Mouse (Mus musculus) heart, embryonic 15.5 days (tissue): ENCODE measurements at regions not wholly inside any gene's neighbourhood (a gene's known extent, or its start where the extent isn't known, plus 50 kb on each side); places are given as distances from the start of the nearest gene placed in this dataset.

ENCODE experiments used
- ATAC-seq: fragments of 200-750 bp; cut with Nextera tagmentation; replicated peaks from 2 replicates; pipeline ENCODE4 v1.8.0; 2017; ENCODE audit warnings: low read depth, moderate TSS enrichment; ENCODE audit not compliant: insufficient number of reproducible peaks, insufficient read depth, low FRiP score
- H3K27ac ChIP-seq: fragments of 300-500 bp; sonication (generic); 2 replicates; pipeline ENCODE4 v1.5.1; 2015; ENCODE audit warnings: mild to moderate bottlenecking, inconsistent platforms
- H3K27me3 ChIP-seq: fragments of 300-500 bp; sonication (generic); 2 replicates; pipeline ENCODE4 v1.6.1; 2015; ENCODE audit warnings: inconsistent platforms
- H3K36me3 ChIP-seq: fragments of 300-500 bp; sonication (generic); 2 replicates; pipeline ENCODE4 v1.6.1; 2015; ENCODE audit warnings: mild to moderate bottlenecking, inconsistent platforms
- H3K4me1 ChIP-seq: fragments of 300-500 bp; sonication (generic); replicated peaks from 2 replicates; pipeline ENCODE4 v1.6.1; 2015; ENCODE audit warnings: inconsistent platforms
- H3K4me2 ChIP-seq: fragments of 300-500 bp; sonication (generic); 2 replicates; pipeline ENCODE4 v1.6.1; 2015; ENCODE audit warnings: inconsistent platforms, mild to moderate bottlenecking, moderate library complexity
- H3K4me3 ChIP-seq: fragments of 300-500 bp; sonication (generic); 2 replicates; pipeline ENCODE4 v1.5.1; 2015; ENCODE audit warnings: mild to moderate bottlenecking, inconsistent platforms
- H3K9ac ChIP-seq: fragments of 300-500 bp; sonication (generic); 2 replicates; pipeline ENCODE4 v1.6.1; 2015; ENCODE audit warnings: mild to moderate bottlenecking, inconsistent platforms
- H3K9me3 ChIP-seq: fragments of 300-500 bp; sonication (generic); replicated peaks from 2 replicates; pipeline ENCODE4 v1.6.1; 2016; ENCODE audit warnings: inconsistent platforms
- WGBS: fragments of 180-500 bp; shearing (Covaris S2); methylation state at CpG from one replicate; pipeline ENCODE4 v1.1.7; 2015; ENCODE audit warnings: mixed read lengths; 5-methylcytosine and 5-hydroxymethylcytosine counted together

- no peak overlapping the region for H3K4me3 ChIP-seq
- no peaks in the 10 kb centered on the region for H3K4me1 ChIP-seq
- no peaks in the 10 kb centered on the region for H3K27me3 ChIP-seq
- no peak overlapping the region for H3K4me2 ChIP-seq
- H3K9ac ChIP-seq: no peak overlapping the region
- no peaks in the 10 kb centered on the region for H3K9me3 ChIP-seq
- H3K36me3 ChIP-seq: no peaks in the 10 kb centered on the region
- WGBS: 91% methylated on average over 9 of the region's 9 CpGs
- H3K27ac ChIP-seq: no peak overlapping the region
- ATAC-seq: no peak
Measured at GRCm38 (mm10) chr5:74865446-74865845, 162.7 kb upstream of the Lnx1 start.

- Histone ChIP-seq H3K4me2 (no peak overlapping the region), H3K36me3 (no peaks in the 10 kb centered on the region), H3K9me3 (no peaks in the 10 kb centered on the region), H3K9ac (no peak overlapping the region), H3K27me3 (no peaks in the 10 kb centered on the region), H3K4me1 (no peaks in the 10 kb centered on the region), H3K4me3 (no peak overlapping the region), H3K27ac (no peak overlapping the region)
- ATAC-seq: no peak
- 78% methylated on average over 6 of the region's 6 CpGs for WGBS
Measured at GRCm38 (mm10) chr5:74864540-74865157, 161.9 kb upstream of the Lnx1 start.

GRCm38 (mm10) chr5:74861297-74861696 lies 158.6 kb upstream of the Lnx1 start:
- WGBS: 38% methylated on average over 2 of the region's 2 CpGs

GRCm38 (mm10) chr5:74857861-74858260 lies 155.1 kb upstream of the Lnx1 start:
- H3K27ac ChIP-seq: no peak overlapping the region
- no peak overlapping the region for H3K4me2 ChIP-seq
- H3K9me3 ChIP-seq: no peaks in the 10 kb centered on the region
- H3K36me3 ChIP-seq: no peaks in the 10 kb centered on the region
- H3K27me3 ChIP-seq: no peaks in the 10 kb centered on the region
- no peak overlapping the region for H3K9ac ChIP-seq
- H3K4me1 ChIP-seq: no peaks in the 10 kb centered on the region
- no peak overlapping the region for H3K4me3 ChIP-seq
- 48% methylated on average over 5 of the region's 5 CpGs for WGBS
- ATAC-seq: no peak

More at GRCm38 (mm10) chr5:74861297-74861696, 158.6 kb upstream of the Lnx1 start:
- no peaks in the 10 kb centered on the region for H3K9me3 ChIP-seq
- no peaks in the 10 kb centered on the region for H3K27me3 ChIP-seq
- H3K36me3 ChIP-seq: no peaks in the 10 kb centered on the region
- H3K4me3 ChIP-seq: no peak overlapping the region
- H3K4me2 ChIP-seq: no peak overlapping the region
- no peaks in the 10 kb centered on the region for H3K4me1 ChIP-seq
- no peak overlapping the region for H3K27ac ChIP-seq
- no peak overlapping the region for H3K9ac ChIP-seq
- no peak for ATAC-seq

- Histone ChIP-seq H3K36me3 (no peaks in the 10 kb centered on the region), H3K4me3 (no peak overlapping the region), H3K4me1 (no peaks in the 10 kb centered on the region), H3K27me3 (no peaks in the 10 kb centered on the region), H3K9ac (no peak overlapping the region), H3K27ac (no peak overlapping the region), H3K9me3 (no peaks in the 10 kb centered on the region), H3K4me2 (no peak overlapping the region)
- WGBS: 79% methylated on average over 11 of the region's 11 CpGs
- no peak for ATAC-seq
Measured at GRCm38 (mm10) chr5:74857161-74857560, 154.4 kb upstream of the Lnx1 start.

GRCm38 (mm10) chr5:74847824-74848223 lies 145.1 kb upstream of the Lnx1 start:
- no peak overlapping the region for H3K4me3 ChIP-seq
- H3K4me1 ChIP-seq: no peaks in the 10 kb centered on the region
- H3K27ac ChIP-seq: no peak overlapping the region
- H3K27me3 ChIP-seq: no peaks in the 10 kb centered on the region
- no peak for ATAC-seq
- no peaks in the 10 kb centered on the region for H3K36me3 ChIP-seq
- WGBS: 48% methylated on average over 6 of the region's 6 CpGs
- H3K9me3 ChIP-seq: no peaks in the 10 kb centered on the region
- H3K4me2 ChIP-seq: no peak overlapping the region
- no peak overlapping the region for H3K9ac ChIP-seq

GRCm38 (mm10) chr5:74846674-74847073 lies 144.0 kb upstream of the Lnx1 start:
- no peak overlapping the region for H3K4me2 ChIP-seq
- H3K4me1 ChIP-seq: no peaks in the 10 kb centered on the region
- no peak overlapping the region for H3K9ac ChIP-seq
- H3K27ac ChIP-seq: no peak overlapping the region
- no peaks in the 10 kb centered on the region for H3K9me3 ChIP-seq
- 69% methylated on average over 5 of the region's 5 CpGs for WGBS
- no peak overlapping the region for H3K4me3 ChIP-seq
- no peaks in the 10 kb centered on the region for H3K27me3 ChIP-seq
- ATAC-seq: no peak
- no peaks in the 10 kb centered on the region for H3K36me3 ChIP-seq

- ATAC-seq: no peak
- no peak overlapping the region for H3K4me2 ChIP-seq
- no peak overlapping the region for H3K27ac ChIP-seq
- H3K9ac ChIP-seq: no peak overlapping the region
- H3K36me3 ChIP-seq: no peaks in the 10 kb centered on the region
- 71% methylated on average over 2 of the region's 2 CpGs for WGBS
- H3K4me3 ChIP-seq: no peak overlapping the region
- no peaks in the 10 kb centered on the region for H3K9me3 ChIP-seq
- H3K4me1 ChIP-seq: peaks cover 6% of the 10 kb centered on the region
- H3K27me3 ChIP-seq: no peaks in the 10 kb centered on the region
Measured at GRCm38 (mm10) chr5:74834401-74834800, 131.7 kb upstream of the Lnx1 start.

GRCm38 (mm10) chr5:74833887-74834286 lies 131.2 kb upstream of the Lnx1 start:
- Histone ChIP-seq H3K4me2 (no peak overlapping the region), H3K4me1 (peaks cover 1% of the 10 kb centered on the region), H3K36me3 (no peaks in the 10 kb centered on the region), H3K27me3 (no peaks in the 10 kb centered on the region), H3K9ac (no peak overlapping the region), H3K4me3 (no peak overlapping the region), H3K9me3 (no peaks in the 10 kb centered on the region), H3K27ac (no peak overlapping the region)
- WGBS: 78% methylated on average over 4 of the region's 4 CpGs
- no peak for ATAC-seq

GRCm38 (mm10) chr5:74832011-74832410 lies 129.3 kb upstream of the Lnx1 start:
- no peaks in the 10 kb centered on the region for H3K9me3 ChIP-seq
- no peaks in the 10 kb centered on the region for H3K27me3 ChIP-seq
- no peak overlapping the region for H3K9ac ChIP-seq
- no peaks in the 10 kb centered on the region for H3K36me3 ChIP-seq
- ATAC-seq: no peak
- WGBS: 82% methylated on average over 7 of the region's 7 CpGs
- H3K4me1 ChIP-seq: no peaks in the 10 kb centered on the region
- no peak overlapping the region for H3K4me2 ChIP-seq
- H3K4me3 ChIP-seq: no peak overlapping the region
- H3K27ac ChIP-seq: no peak overlapping the region

- ATAC-seq: no peak
- 0 out of 2 replicates have a peak, but pooled peaks cover 3% of the 10 kb centered on the region for H3K27me3 ChIP-seq
- 55% methylated on average over 5 of the region's 5 CpGs for WGBS
- no peaks in the 10 kb centered on the region for H3K9me3 ChIP-seq
- no peaks in the 10 kb centered on the region for H3K36me3 ChIP-seq
- no peak overlapping the region for H3K27ac ChIP-seq
- H3K4me3 ChIP-seq: no peak overlapping the region
- H3K4me1 ChIP-seq: no peaks in the 10 kb centered on the region
- no peak overlapping the region for H3K9ac ChIP-seq
- no peak overlapping the region for H3K4me2 ChIP-seq
Measured at GRCm38 (mm10) chr5:74830646-74831045, 127.9 kb upstream of the Lnx1 start.

GRCm38 (mm10) chr5:74829003-74829402 lies 126.3 kb upstream of the Lnx1 start:
- 74% methylated on average over 9 of the region's 9 CpGs for WGBS
- peaks cover 4% of the 10 kb centered on the region; the same call in 1 of the 2 replicates for H3K27me3 ChIP-seq
- no peak overlapping the region for H3K4me2 ChIP-seq
- no peak for ATAC-seq
- no peak overlapping the region for H3K9ac ChIP-seq
- H3K9me3 ChIP-seq: no peaks in the 10 kb centered on the region
- no peaks in the 10 kb centered on the region for H3K36me3 ChIP-seq
- H3K4me3 ChIP-seq: no peak overlapping the region
- H3K27ac ChIP-seq: no peak overlapping the region
- H3K4me1 ChIP-seq: no peaks in the 10 kb centered on the region
